Mouse (Mus musculus): ENCODE data around the gene Olfr561.

Olfr561 gene

DNA sequence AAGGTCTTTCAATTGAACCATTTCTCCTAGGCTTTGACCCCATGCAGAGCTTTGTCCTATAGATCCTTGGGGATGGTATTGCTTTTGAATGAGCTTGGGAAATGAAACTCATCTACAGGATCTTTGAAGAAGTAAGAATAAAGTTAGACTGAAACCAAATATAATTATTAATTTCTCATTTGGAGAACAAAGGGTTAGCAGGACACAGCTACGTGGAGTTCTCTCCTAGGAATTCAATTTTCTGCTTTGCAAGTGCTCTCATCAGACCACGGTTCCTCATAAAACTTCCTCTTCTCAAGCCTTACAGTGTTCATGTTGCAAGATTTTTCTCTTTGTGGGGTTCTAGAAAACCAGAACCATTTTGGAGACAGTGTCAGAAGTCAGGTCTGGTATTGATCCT is at the start of gene Olfr561:
Gene Olfr561, plus strand, starts transcription at position 301 of the 400 bp plus-strand sequence.
- no peak for DNase-seq (ENCODE audit: low spot score)

DNA sequence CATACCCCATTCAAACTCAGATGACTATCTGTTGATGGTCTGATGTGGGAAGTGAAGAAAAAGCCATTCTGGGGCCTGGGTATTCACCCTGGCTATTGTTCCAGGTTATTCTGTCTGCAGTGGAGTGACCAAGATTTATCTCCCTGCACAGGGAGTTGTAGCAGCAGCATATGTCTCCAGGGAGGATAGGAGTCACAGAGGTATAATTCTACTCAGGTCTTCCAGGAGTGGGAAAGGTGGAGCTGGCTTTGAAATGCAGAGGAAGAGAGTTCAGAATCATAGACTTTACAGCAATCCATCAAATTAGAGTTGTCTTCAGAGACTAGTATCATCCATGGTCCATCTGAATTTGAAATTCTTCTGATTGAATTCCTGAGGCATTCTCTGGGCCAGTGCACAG is 43.6 kb upstream of the Olfr561 start, which contains the start of gene Olfr559:
Gene Olfr559, minus strand, starts transcription at position 101 of the 400 bp plus-strand sequence.
- no peak for DNase-seq (ENCODE audit: low spot score)

DNA sequence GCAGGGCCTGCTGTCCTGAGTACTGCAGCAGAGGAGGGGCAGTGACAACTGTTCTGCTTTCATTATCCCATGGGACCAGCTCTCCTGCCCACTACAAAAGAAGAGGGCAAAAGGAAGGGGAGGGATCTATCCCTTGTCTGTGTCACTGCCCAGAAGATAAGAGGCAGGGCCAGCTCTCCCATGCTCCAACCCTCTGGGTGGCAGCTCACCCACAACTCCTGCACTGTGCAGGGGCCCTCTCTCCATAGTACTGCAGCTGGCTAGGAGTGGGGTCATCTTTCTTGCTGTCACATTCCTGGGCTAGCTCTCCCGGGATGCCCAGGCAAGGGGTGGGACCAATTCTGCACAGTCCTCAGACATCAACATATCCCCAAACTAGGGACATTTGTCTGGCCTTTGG is 37.2 kb upstream of the Olfr561 start:
- DNase-seq (ENCODE audit: low spot score) = no peak

DNA sequence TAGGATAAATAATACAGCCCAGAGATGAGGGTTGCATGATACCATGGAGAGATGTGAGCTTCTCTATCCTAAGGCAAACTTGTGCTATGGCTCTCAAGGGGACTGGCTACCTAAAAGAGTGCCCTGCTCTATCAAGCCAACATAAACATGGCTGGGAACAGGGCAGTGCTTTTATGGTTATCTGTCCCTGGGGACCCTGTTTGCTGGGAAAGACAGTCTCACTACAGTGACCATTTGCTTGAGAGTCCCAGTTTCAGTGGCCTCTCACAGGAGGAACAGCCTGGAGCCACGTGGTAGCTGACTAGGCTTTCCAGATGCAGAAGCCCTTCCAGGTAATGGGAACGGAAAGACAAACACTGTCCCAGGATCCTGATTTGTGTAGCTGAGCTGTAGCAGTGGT is 33.3 kb upstream of the Olfr561 start:
- no peak for DNase-seq (ENCODE audit: low spot score)

DNA sequence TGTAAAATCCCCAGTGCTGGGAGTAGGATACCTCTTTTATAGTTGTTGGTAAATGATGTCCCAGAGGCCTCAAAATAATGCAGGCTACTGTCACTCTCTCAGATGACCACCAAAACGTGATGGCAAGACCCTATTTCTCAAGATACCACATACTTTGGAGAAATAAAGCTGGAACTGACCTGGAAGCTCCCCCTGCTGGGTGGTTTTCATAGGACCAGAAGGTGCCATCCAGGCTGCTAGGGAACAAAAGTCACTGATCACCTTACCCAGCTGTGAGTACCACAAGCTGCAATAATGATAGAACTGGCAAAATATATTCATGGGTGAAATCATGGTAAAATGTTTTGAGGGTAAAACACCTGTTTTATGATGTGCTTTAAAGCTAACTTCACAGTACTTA is 18.9 kb upstream of the Olfr561 start:
- DNase-seq (ENCODE audit: low spot score) = no peak

DNA sequence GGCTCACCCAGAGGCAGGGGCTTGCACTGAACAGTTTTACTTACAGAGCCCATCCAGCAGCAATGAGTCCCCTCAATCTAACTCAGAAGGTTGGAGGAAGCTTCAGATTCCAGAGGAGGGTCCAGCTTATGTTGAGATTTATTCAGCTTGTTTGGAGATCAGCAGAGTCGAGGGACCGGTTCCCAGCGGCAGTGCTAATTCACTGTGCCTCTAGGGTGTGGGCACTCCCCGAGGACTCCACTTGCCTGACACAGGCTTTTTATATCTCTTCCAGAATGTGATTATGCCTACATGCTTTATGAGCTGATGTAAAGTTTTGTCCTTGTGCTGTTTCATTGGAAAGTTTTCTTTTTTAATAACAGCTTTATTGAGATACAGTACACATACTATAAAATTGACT is 11.8 kb upstream of the Olfr561 start, which contains the start of the genes Olfr560 and Olfr78:
Gene Olfr560, minus strand, starts transcription at position 101 of the 400 bp plus-strand sequence.
Gene Olfr78, minus strand, starts transcription at position 206 of the 400 bp plus-strand sequence.
- DNase-seq (ENCODE audit: low spot score) = no peak

DNA sequence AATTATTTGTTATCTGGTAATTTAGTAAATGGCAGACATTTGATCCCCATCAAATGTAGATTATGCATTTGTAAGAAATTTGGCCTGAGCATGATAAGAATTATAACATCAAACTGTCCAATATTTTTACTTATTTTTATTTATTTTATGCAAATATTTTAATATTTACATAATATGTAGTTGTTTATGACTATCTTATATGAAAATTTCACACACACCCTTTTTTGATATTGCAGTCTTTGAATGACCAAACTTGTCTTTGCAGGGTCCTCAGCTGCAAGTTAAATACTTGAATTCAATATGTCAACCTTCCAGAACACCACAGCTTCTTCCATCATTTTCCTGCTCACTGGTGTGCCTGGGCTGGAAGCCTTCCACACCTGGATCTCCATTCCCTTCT is 32.2 kb downstream of the Olfr561 start, which contains the start of gene Olfr564:
Gene Olfr564, plus strand, starts transcription at position 301 of the 400 bp plus-strand sequence.
- no peak for DNase-seq (ENCODE audit: low spot score)
